Mouse (Mus musculus) olfactory bulb, adult 2 months (tissue): ENCODE data around the gene Limch1.

Experiments used
- CTCF ChIP-seq: fragments of 200-500 bp; IDR thresholded peaks from 2 replicates; pipeline ENCODE4 v1.5.1; 2012; ENCODE audit warnings: low read depth, mild to moderate bottlenecking, low read length, moderate library complexity; ENCODE audit not compliant: insufficient read depth
- POLR2A ChIP-seq: fragments of 200-500 bp; IDR thresholded peaks from 2 replicates; pipeline ENCODE4 v1.6.1; 2012; ENCODE audit warnings: mild to moderate bottlenecking, low read depth, low read length, moderate library complexity; ENCODE audit not compliant: insufficient read depth

GRCm38 (mm10) chr5:66750641-66751040, 5.0 kb downstream of the Limch1 start:
- no peak for TF ChIP-seq POLR2A
- TF ChIP-seq CTCF, result no peak
